Mouse (Mus musculus) kidney, embryonic 16.5 days (tissue): ENCODE data around the gene March11. TPM values are rescaled to one million over a fixed set of nuclear protein-coding genes. Genes with fewer than 3 reads are reported as not detected.

Experiments used
- ATAC-seq: fragments of 200-750 bp; cut with Nextera tagmentation; 2 replicates; pipeline ENCODE4 v1.8.0; 2017; ENCODE audit warnings: moderate TSS enrichment; ENCODE audit not compliant: low FRiP score, low TSS enrichment
- H3K27ac ChIP-seq: fragments of 300-500 bp; sonication (generic); 2 replicates; pipeline ENCODE4 v1.5.1; 2014; ENCODE audit warnings: low read length
- H3K27me3 ChIP-seq: fragments of 300-500 bp; sonication (generic); 2 replicates; pipeline ENCODE4 v1.6.1; 2014; ENCODE audit warnings: low read length, control low read depth, mixed read lengths; ENCODE audit not compliant: insufficient read depth
- H3K36me3 ChIP-seq: fragments of 300-500 bp; sonication (generic); 2 replicates; pipeline ENCODE4 v1.6.1; 2014; ENCODE audit warnings: low read length, control low read depth, mixed read lengths; ENCODE audit not compliant: insufficient read depth
- H3K4me1 ChIP-seq: fragments of 300-500 bp; sonication (generic); 2 replicates; pipeline ENCODE4 v1.6.1; 2014; ENCODE audit warnings: low read length, control low read depth, mixed read lengths; ENCODE audit not compliant: insufficient read depth
- H3K4me2 ChIP-seq: fragments of 300-500 bp; sonication (generic); replicated peaks from 2 replicates; pipeline ENCODE4 v1.6.1; 2014; ENCODE audit warnings: low read depth, low read length
- H3K4me3 ChIP-seq: fragments of 300-500 bp; sonication (generic); 2 replicates; pipeline ENCODE4 v1.5.1; 2014; ENCODE audit warnings: mild to moderate bottlenecking, low read length
- H3K9ac ChIP-seq: fragments of 300-500 bp; sonication (generic); replicated peaks from 2 replicates; pipeline ENCODE4 v1.6.1; 2014; ENCODE audit warnings: low read length
- H3K9me3 ChIP-seq: fragments of 300-500 bp; sonication (generic); 2 replicates; pipeline ENCODE4 v1.6.1; 2016; ENCODE audit warnings: low read length, control low read depth
- WGBS: fragments of 180-500 bp; shearing (Covaris S2); extraction: QIAGEN DNeasy Blood & Tissue Kit; methylation state at CpG from one replicate; pipeline ENCODE4 v1.1.7; 2014; 5-methylcytosine and 5-hydroxymethylcytosine counted together
- polyA plus RNA-seq: library from polyadenylated mRNA; unstranded; fragments of >200 nt; fragmentation: Nextera tagmentation; extraction: Ambion mirVana; gene quantifications from 2 replicates; pipeline ENCODE4 v1.2.1, GENCODE M21; 2015

Gene March11
- 0.25 and 0.57 TPM in 2 replicates for polyA plus RNA-seq

- WGBS = under 1% methylated on average over 54 of the region's 56 CpGs
- peak; percentile 86 for ATAC-seq
- peaks cover 11% of the 10 kb centered on the region for H3K4me1 ChIP-seq
- H3K4me2 ChIP-seq = peak within 1 kb of the TSS; percentile 98
- no peak within 1 kb of the TSS for H3K9ac ChIP-seq
- H3K27ac ChIP-seq = no peak within 1 kb of the TSS
- H3K36me3 ChIP-seq = no peaks in the 10 kb centered on the region
- peak within 1 kb of the TSS; percentile 53 for H3K4me3 ChIP-seq
- H3K27me3 ChIP-seq = peaks cover 20% of the 10 kb centered on the region
- no peaks in the 10 kb centered on the region for H3K9me3 ChIP-seq
Measured at GRCm38 (mm10) chr15:26308629-26309230, at the start of gene March11. March11 (plus strand) TSS chr15:26309048.

- whole genome bisulfite sequencing = 60% methylated on average over 1 of the region's 1 CpGs
- Histone ChIP-seq H3K4me2 (no peak overlapping the region), H3K9me3 (no peaks in the 10 kb centered on the region), H3K27me3 (no peaks in the 10 kb centered on the region), H3K4me3 (no peak overlapping the region), H3K4me1 (no peaks in the 10 kb centered on the region), H3K36me3 (no peaks in the 10 kb centered on the region), H3K9ac (no peak overlapping the region), H3K27ac (no peak overlapping the region)
- ATAC-seq = no peak
Measured at GRCm38 (mm10) chr15:26262336-26262735, 46.5 kb upstream of the March11 start.

GRCm38 (mm10) chr15:26269596-26269995 is 39.3 kb upstream of the March11 start:
- Histone ChIP-seq H3K27ac (no peak overlapping the region), H3K9ac (no peak overlapping the region), H3K9me3 (no peaks in the 10 kb centered on the region), H3K4me1 (no peaks in the 10 kb centered on the region), H3K4me2 (no peak overlapping the region), H3K27me3 (no peaks in the 10 kb centered on the region), H3K4me3 (no peak overlapping the region), H3K36me3 (no peaks in the 10 kb centered on the region)
- ATAC-seq = no peak
- WGBS = 82% methylated on average over 4 of the region's 4 CpGs

- Histone ChIP-seq H3K36me3 (no peaks in the 10 kb centered on the region), H3K27ac (no peak overlapping the region), H3K9me3 (no peaks in the 10 kb centered on the region), H3K4me2 (no peak overlapping the region), H3K4me3 (no peak overlapping the region), H3K9ac (no peak overlapping the region), H3K27me3 (no peaks in the 10 kb centered on the region), H3K4me1 (no peaks in the 10 kb centered on the region)
- WGBS = 76% methylated on average over 2 of the region's 2 CpGs
- ATAC-seq = no peak
Measured at GRCm38 (mm10) chr15:26276035-26276511, 32.8 kb upstream of the March11 start.

- H3K4me3 ChIP-seq = no peak overlapping the region
- H3K4me2 ChIP-seq = no peak overlapping the region
- no peak overlapping the region for H3K27ac ChIP-seq
- H3K9me3 ChIP-seq = no peaks in the 10 kb centered on the region
- no peaks in the 10 kb centered on the region for H3K27me3 ChIP-seq
- no peaks in the 10 kb centered on the region for H3K4me1 ChIP-seq
- ATAC-seq = no peak
- H3K9ac ChIP-seq = no peak overlapping the region
- 73% methylated on average over 5 of the region's 5 CpGs for WGBS
- no peaks in the 10 kb centered on the region for H3K36me3 ChIP-seq
Measured at GRCm38 (mm10) chr15:26276608-26277007, 32.2 kb upstream of the March11 start.

- ATAC-seq = no peak
- no peak overlapping the region for H3K4me2 ChIP-seq
- 86% methylated on average over 4 of the region's 4 CpGs for WGBS
- H3K36me3 ChIP-seq = no peaks in the 10 kb centered on the region
- no peak overlapping the region for H3K4me3 ChIP-seq
- no peak overlapping the region for H3K9ac ChIP-seq
- no peaks in the 10 kb centered on the region for H3K4me1 ChIP-seq
- no peaks in the 10 kb centered on the region for H3K9me3 ChIP-seq
- no peak overlapping the region for H3K27ac ChIP-seq
- no peaks in the 10 kb centered on the region for H3K27me3 ChIP-seq
Measured at GRCm38 (mm10) chr15:26291871-26292270, 17.0 kb upstream of the March11 start.

- no peaks in the 10 kb centered on the region for H3K27me3 ChIP-seq
- H3K4me2 ChIP-seq = no peak overlapping the region
- 74% methylated on average over 2 of the region's 2 CpGs for WGBS
- H3K9ac ChIP-seq = no peak overlapping the region
- H3K36me3 ChIP-seq = no peaks in the 10 kb centered on the region
- H3K4me3 ChIP-seq = no peak overlapping the region
- H3K4me1 ChIP-seq = no peaks in the 10 kb centered on the region
- H3K9me3 ChIP-seq = no peaks in the 10 kb centered on the region
- no peak overlapping the region for H3K27ac ChIP-seq
- no peak for ATAC-seq
Measured at GRCm38 (mm10) chr15:26292811-26293210, 16.0 kb upstream of the March11 start.

GRCm38 (mm10) chr15:26293215-26293614 is 15.6 kb upstream of the March11 start:
- Histone ChIP-seq H3K9me3 (no peaks in the 10 kb centered on the region), H3K36me3 (no peaks in the 10 kb centered on the region), H3K4me2 (no peak overlapping the region), H3K9ac (no peak overlapping the region), H3K27me3 (no peaks in the 10 kb centered on the region), H3K4me1 (no peaks in the 10 kb centered on the region), H3K27ac (no peak overlapping the region), H3K4me3 (no peak overlapping the region)
- ATAC-seq = no peak
- 44% methylated on average over 1 of the region's 1 CpGs for WGBS

- H3K4me3 ChIP-seq = no peak overlapping the region
- no peak for ATAC-seq
- no peaks in the 10 kb centered on the region for H3K9me3 ChIP-seq
- H3K36me3 ChIP-seq = no peaks in the 10 kb centered on the region
- H3K27ac ChIP-seq = no peak overlapping the region
- H3K9ac ChIP-seq = no peak overlapping the region
- H3K27me3 ChIP-seq = no peaks in the 10 kb centered on the region
- H3K4me1 ChIP-seq = no peaks in the 10 kb centered on the region
- WGBS = 89% methylated on average over 6 of the region's 6 CpGs
- H3K4me2 ChIP-seq = no peak overlapping the region
Measured at GRCm38 (mm10) chr15:26298668-26299067, 10.2 kb upstream of the March11 start.

- no peak overlapping the region for H3K9ac ChIP-seq
- peak overlapping the region; percentile 53 for H3K4me3 ChIP-seq
- peak; percentile 90 for ATAC-seq
- peaks cover 11% of the 10 kb centered on the region for H3K4me1 ChIP-seq
- under 1% methylated on average over 44 of the region's 62 CpGs for WGBS
- no peaks in the 10 kb centered on the region for H3K9me3 ChIP-seq
- no peak overlapping the region for H3K27ac ChIP-seq
- no peaks in the 10 kb centered on the region for H3K36me3 ChIP-seq
- peak overlapping the region; percentile 98 for H3K4me2 ChIP-seq
- peaks cover 20% of the 10 kb centered on the region for H3K27me3 ChIP-seq
Measured at GRCm38 (mm10) chr15:26309291-26309931, 563 bp downstream of the March11 start.
